Mouse (Mus musculus): ENCODE results near the gene Peli2. TPM values are rescaled to one million over a fixed set of nuclear protein-coding genes. Genes with fewer than 3 reads are reported as not detected.

The Peli2 gene
- polyA plus RNA-seq, 1 experiment from 2014 or later = 8.0 TPM

DNA sequence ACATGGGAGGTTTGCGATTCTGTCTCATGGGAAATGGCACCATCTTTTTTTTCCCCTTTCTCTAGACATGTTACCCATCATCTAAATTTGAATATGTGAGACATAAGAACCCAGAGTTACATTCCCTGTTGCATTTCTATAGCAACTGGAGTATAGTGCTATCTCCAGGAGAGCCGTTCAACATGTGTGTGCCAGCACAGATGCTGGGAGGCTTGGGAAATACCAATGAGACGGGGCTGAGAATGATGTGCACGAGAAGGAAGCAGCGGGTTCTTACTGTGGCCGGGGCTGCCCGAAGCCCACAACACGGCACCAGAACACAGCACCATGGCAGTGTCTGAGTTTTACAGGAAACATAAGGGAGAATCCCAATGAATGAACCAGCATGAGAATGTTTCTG, 29.5 kb upstream of the Peli2 start:
- H3K9ac ChIP-seq (ENCODE audit: low read depth, low read length) = no peak overlapping the region
- H3K4me3 ChIP-seq (ENCODE audit: low read length) = no peak overlapping the region
- H3K4me1 ChIP-seq (ENCODE audit: control insufficient read depth, insufficient read depth, low read depth, low read length) = no peaks in the 10 kb centered on the region
- WGBS = 83% methylated on average over 8 of the region's 8 CpGs
- H3K36me3 ChIP-seq (ENCODE audit: control insufficient read depth, insufficient read depth, low read length) = no peaks in the 10 kb centered on the region
- H3K27ac ChIP-seq (ENCODE audit: low read depth, low read length) = no peak overlapping the region
- H3K9me3 ChIP-seq (ENCODE audit: control insufficient read depth, low read length) = no peaks in the 10 kb centered on the region
- ATAC-seq = no peak
- H3K4me2 ChIP-seq (ENCODE audit: low read length) = no peak overlapping the region
- H3K27me3 ChIP-seq (replicated peaks; ENCODE audit: control insufficient read depth, insufficient read depth, low read length) = no peaks in the 10 kb centered on the region

DNA sequence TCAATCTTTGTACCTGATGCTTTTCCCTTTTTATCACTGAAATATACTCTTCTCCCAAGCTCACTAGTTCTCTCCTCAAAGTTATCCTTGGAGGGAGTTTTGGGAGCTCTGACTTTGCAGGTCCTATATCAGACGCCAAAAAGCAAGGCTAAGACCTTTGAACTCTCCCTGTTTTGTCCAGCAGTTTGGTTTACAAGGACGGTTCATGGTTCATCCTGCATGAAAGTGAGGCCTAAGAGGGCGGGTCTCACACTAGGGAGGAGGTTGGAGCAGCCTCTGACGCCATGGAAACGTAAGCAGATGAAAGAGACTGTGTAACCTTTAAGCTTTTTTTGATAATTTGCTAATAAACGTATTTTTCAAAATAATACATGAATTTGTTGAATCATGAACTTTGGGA, 22.4 kb upstream of the Peli2 start:
- no peak for ATAC-seq
- no peak overlapping the region for H3K27ac ChIP-seq (ENCODE audit: low read depth, low read length)

GRCm38 (mm10) chr14:48099354-48099753, 21.3 kb upstream of the Peli2 start:
- H3K4me1 ChIP-seq (ENCODE audit: control insufficient read depth, insufficient read depth, low read depth, low read length) = no peaks in the 10 kb centered on the region
- no peaks in the 10 kb centered on the region for H3K9me3 ChIP-seq (ENCODE audit: control insufficient read depth, low read length)
- H3K4me2 ChIP-seq (ENCODE audit: low read length) = no peak overlapping the region
- H3K4me3 ChIP-seq (ENCODE audit: low read length) = no peak overlapping the region
- WGBS = 36% methylated on average over 1 of the region's 1 CpGs
- no peak overlapping the region for H3K27ac ChIP-seq (ENCODE audit: low read depth, low read length)
- no peaks in the 10 kb centered on the region for H3K27me3 ChIP-seq (replicated peaks; ENCODE audit: control insufficient read depth, insufficient read depth, low read length)
- H3K36me3 ChIP-seq (ENCODE audit: control insufficient read depth, insufficient read depth, low read length) = no peaks in the 10 kb centered on the region
- no peak for ATAC-seq
- H3K9ac ChIP-seq (ENCODE audit: low read depth, low read length) = no peak overlapping the region

More for the DNA sequence above, 22.4 kb upstream of the Peli2 start:
- 44% methylated on average over 6 of the region's 6 CpGs for WGBS
- H3K36me3 ChIP-seq (ENCODE audit: control insufficient read depth, insufficient read depth, low read length) = no peaks in the 10 kb centered on the region
- no peaks in the 10 kb centered on the region for H3K9me3 ChIP-seq (ENCODE audit: control insufficient read depth, low read length)
- no peaks in the 10 kb centered on the region for H3K4me1 ChIP-seq (ENCODE audit: control insufficient read depth, insufficient read depth, low read depth, low read length)
- H3K4me3 ChIP-seq (ENCODE audit: low read length) = no peak overlapping the region
- H3K27me3 ChIP-seq (replicated peaks; ENCODE audit: control insufficient read depth, insufficient read depth, low read length) = no peaks in the 10 kb centered on the region
- no peak overlapping the region for H3K4me2 ChIP-seq (ENCODE audit: low read length)
- H3K9ac ChIP-seq (ENCODE audit: low read depth, low read length) = no peak overlapping the region

GRCm38 (mm10) chr14:48106453-48106852, 14.2 kb upstream of the Peli2 start:
- 86% methylated on average over 7 of the region's 7 CpGs for WGBS

DNA sequence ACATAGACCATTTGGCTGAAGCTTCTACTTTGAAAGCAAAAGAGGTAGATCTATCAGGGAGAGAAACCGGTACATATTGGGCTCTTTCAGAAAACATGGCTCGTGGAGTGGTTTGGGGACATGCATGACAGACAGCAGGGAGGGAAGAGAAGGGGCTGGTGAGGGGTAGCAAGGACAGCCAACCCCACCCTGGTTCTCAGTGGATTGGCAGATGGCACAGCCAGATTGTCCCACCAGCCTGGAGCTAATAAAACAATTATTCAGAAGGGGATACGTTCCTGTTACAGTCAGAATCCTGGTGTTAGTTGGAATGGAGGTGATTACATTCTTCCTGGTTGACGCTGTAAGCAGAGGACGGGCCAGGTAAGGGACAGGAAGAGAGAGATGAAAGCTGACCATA, 2.6 kb upstream of the Peli2 start:
- H3K9ac ChIP-seq (ENCODE audit: low read depth, low read length) = no peak overlapping the region
- 68% methylated on average over 5 of the region's 5 CpGs for WGBS
- ATAC-seq = no peak
- H3K9me3 ChIP-seq (ENCODE audit: control insufficient read depth, low read length) = no peaks in the 10 kb centered on the region
- peaks cover 12% of the 10 kb centered on the region for H3K4me1 ChIP-seq (ENCODE audit: control insufficient read depth, insufficient read depth, low read depth, low read length)
- H3K27me3 ChIP-seq (replicated peaks; ENCODE audit: control insufficient read depth, insufficient read depth, low read length) = no peaks in the 10 kb centered on the region
- H3K4me2 ChIP-seq (ENCODE audit: low read length) = no peak overlapping the region
- H3K27ac ChIP-seq (ENCODE audit: low read depth, low read length) = no peak overlapping the region
- no peak overlapping the region for H3K4me3 ChIP-seq (ENCODE audit: low read length)
- no peaks in the 10 kb centered on the region for H3K36me3 ChIP-seq (ENCODE audit: control insufficient read depth, insufficient read depth, low read length)

More at GRCm38 (mm10) chr14:48106453-48106852, 14.2 kb upstream of the Peli2 start:
- H3K27me3 ChIP-seq (replicated peaks; ENCODE audit: control insufficient read depth, insufficient read depth, low read length) = no peaks in the 10 kb centered on the region
- ATAC-seq = no peak
- no peak overlapping the region for H3K27ac ChIP-seq (ENCODE audit: low read depth, low read length)
- no peaks in the 10 kb centered on the region for H3K36me3 ChIP-seq (ENCODE audit: control insufficient read depth, insufficient read depth, low read length)
- H3K9me3 ChIP-seq (ENCODE audit: control insufficient read depth, low read length) = no peaks in the 10 kb centered on the region
- no peak overlapping the region for H3K4me3 ChIP-seq (ENCODE audit: low read length)
- H3K4me2 ChIP-seq (ENCODE audit: low read length) = no peak overlapping the region
- no peaks in the 10 kb centered on the region for H3K4me1 ChIP-seq (ENCODE audit: control insufficient read depth, insufficient read depth, low read depth, low read length)
- H3K9ac ChIP-seq (ENCODE audit: low read depth, low read length) = no peak overlapping the region

DNA sequence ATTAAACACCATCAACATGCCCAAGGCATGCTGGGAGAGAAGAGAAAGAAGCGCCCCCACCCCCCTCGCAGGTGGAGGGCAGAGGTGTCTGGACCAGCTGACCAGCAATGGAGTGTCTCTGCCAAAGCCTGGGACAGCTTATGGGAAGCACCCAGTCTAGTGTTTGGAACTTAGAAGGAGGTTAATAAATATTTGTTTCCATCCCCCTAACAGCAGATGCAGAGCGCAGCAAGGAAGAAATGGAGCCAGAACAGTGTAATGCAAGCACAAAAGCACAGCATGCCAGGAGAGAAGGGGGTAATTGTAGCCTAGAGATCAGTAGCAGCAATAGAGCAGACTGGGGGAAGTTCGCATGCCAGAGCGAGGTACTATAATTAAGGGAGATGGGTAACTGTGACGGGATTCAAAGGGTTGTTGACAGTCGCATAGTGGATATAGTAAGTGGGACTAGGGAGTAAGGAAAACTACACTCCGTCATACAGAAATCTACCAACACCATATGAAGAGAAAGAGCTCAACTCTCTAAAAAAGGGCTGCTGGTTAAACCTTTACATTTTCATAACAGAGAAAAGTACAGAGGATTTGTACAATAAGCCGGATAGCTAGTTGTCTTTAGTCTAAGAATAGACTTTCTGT, 1.5 kb upstream of the Peli2 start:
- Histone ChIP-seq H3K4me1 (ENCODE audit: control insufficient read depth, insufficient read depth, low read depth, low read length) (peaks cover 17% of the 10 kb centered on the region), H3K36me3 (ENCODE audit: control insufficient read depth, insufficient read depth, low read length) (no peaks in the 10 kb centered on the region), H3K27me3 (replicated peaks; ENCODE audit: control insufficient read depth, insufficient read depth, low read length) (no peaks in the 10 kb centered on the region), H3K4me3 (ENCODE audit: low read length) (no peak overlapping the region; the same call in 1 of the 2 replicates), H3K27ac (ENCODE audit: low read depth, low read length) (no peak overlapping the region; the same call in 1 of the 2 replicates), H3K4me2 (ENCODE audit: low read length) (peak overlapping the region; percentile 95), H3K9me3 (ENCODE audit: control insufficient read depth, low read length) (no peaks in the 10 kb centered on the region), H3K9ac (ENCODE audit: low read depth, low read length) (no peak overlapping the region)
- 3% methylated on average over 9 of the region's 9 CpGs for WGBS
- peak; percentile 35 for ATAC-seq

DNA sequence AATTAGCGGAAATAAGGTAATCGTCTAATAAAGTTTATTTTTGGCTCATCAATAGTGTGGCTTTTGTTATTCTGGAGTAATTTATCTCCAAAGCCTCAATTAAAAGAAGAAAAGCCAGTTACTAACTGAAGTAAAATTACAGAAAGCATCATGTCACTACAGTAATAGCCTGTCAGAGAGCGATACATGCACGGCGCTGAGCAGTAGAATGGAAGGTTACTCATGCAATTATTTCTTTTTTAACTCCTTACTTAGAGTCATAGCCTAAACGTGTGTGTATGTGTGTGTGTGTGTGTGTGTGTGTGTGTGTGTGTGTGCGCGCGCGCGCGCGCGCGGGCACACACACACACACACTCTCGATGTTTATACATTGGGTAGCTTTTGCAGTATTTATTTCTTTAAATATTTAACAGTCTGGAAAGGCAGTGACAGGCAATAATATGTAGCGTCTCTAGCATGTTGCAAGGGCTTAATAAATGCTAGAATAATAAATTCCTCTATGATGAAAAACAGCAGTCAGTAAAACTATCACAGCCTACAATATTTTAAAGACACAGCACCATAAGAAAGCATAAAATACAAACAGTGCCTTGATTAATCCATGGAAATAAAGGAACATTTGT, 864 bp upstream of the Peli2 start:
- no peak overlapping the region for H3K27ac ChIP-seq (ENCODE audit: low read depth, low read length)
- peak overlapping the region; percentile 95 for H3K4me2 ChIP-seq (ENCODE audit: low read length)
- WGBS = 3% methylated on average over 17 of the region's 17 CpGs
- H3K4me3 ChIP-seq (ENCODE audit: low read length) = peak overlapping the region; percentile 30
- peaks cover 21% of the 10 kb centered on the region for H3K4me1 ChIP-seq (ENCODE audit: control insufficient read depth, insufficient read depth, low read depth, low read length)
- no peaks in the 10 kb centered on the region for H3K36me3 ChIP-seq (ENCODE audit: control insufficient read depth, insufficient read depth, low read length)
- ATAC-seq = no peak
- H3K9ac ChIP-seq (ENCODE audit: low read depth, low read length) = no peak overlapping the region
- H3K9me3 ChIP-seq (ENCODE audit: control insufficient read depth, low read length) = no peaks in the 10 kb centered on the region
- no peaks in the 10 kb centered on the region for H3K27me3 ChIP-seq (replicated peaks; ENCODE audit: control insufficient read depth, insufficient read depth, low read length)

- Histone ChIP-seq H3K4me3 (ENCODE audit: low read length) (peak overlapping the region; percentile 93), H3K36me3 (ENCODE audit: control insufficient read depth, insufficient read depth, low read length) (no peaks in the 10 kb centered on the region), H3K27me3 (replicated peaks; ENCODE audit: control insufficient read depth, insufficient read depth, low read length) (no peaks in the 10 kb centered on the region), H3K4me1 (ENCODE audit: control insufficient read depth, insufficient read depth, low read depth, low read length) (peaks cover 21% of the 10 kb centered on the region), H3K27ac (ENCODE audit: low read depth, low read length) (peak overlapping the region; percentile 87; the same call in 1 of the 2 replicates), H3K9me3 (ENCODE audit: control insufficient read depth, low read length) (no peaks in the 10 kb centered on the region), H3K4me2 (ENCODE audit: low read length) (peak overlapping the region; percentile 95), H3K9ac (ENCODE audit: low read depth, low read length) (peak overlapping the region; percentile 88)
- ATAC-seq = no peak
- under 1% methylated on average over 10 of the region's 10 CpGs for WGBS
Measured at GRCm38 (mm10) chr14:48120443-48120751, 226 bp upstream of the Peli2 start.

DNA sequence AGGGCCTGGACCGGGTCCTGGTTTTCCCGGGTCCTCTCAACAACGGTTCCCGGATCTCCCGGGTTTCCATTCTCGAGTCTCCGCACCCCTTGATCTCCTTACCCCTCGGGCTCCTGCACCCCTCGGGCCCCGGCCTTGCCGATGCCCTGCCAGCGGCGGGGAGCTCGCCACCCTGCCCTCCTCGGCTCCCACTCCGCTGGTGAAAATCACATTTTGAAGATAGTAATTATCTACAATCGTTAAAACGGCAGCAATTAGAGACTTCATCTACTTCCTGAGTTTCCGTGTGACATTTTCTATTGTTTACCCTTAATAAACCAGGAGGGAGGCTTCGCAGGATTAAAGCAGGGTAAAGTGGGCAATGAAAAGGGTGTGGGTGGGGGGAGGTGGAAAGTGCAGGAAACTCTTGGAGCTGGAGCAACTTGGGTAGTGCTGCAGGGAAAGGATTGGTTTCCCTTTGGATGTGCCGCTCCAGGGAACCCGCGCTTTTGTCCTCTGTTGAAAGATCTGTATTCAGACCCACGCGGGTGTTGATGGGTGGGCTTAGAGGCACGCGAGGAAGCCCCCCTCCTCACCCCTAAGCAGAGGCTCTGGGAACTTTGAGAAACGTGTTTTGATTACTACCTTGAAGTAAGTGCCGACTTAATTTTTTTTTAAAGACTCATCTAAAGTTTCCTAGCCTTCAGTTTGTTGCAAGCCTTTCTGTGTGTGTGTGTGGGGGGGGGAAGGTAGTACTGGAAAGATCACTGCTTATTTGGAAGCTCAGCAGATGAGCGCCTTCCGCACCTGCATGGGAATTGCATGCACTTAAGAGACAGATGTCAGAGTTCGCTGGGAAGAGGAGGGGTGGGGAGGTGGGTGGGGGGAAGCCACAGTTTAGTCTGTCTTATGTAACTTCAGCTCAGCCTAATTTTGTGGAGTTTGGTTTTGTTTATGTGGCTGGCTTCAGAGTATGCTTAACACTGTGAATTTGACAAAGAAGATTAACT, 1.2 kb downstream of the Peli2 start:
- WGBS = under 1% methylated on average over 32 of the region's 32 CpGs
- Histone ChIP-seq H3K36me3 (ENCODE audit: control insufficient read depth, insufficient read depth, low read length) (no peaks in the 10 kb centered on the region), H3K4me1 (ENCODE audit: control insufficient read depth, insufficient read depth, low read depth, low read length) (peaks cover 24% of the 10 kb centered on the region)

More for the DNA sequence above, 1.2 kb downstream of the Peli2 start:
- peak overlapping the region; percentile 95 for H3K4me2 ChIP-seq (ENCODE audit: low read length)
- peak overlapping the region; percentile 88 for H3K9ac ChIP-seq (ENCODE audit: low read depth, low read length)
- H3K27me3 ChIP-seq (replicated peaks; ENCODE audit: control insufficient read depth, insufficient read depth, low read length) = no peaks in the 10 kb centered on the region
- peak; percentile 26 for ATAC-seq
- peak overlapping the region; percentile 87 for H3K27ac ChIP-seq (ENCODE audit: low read depth, low read length)
- peak overlapping the region; percentile 93 for H3K4me3 ChIP-seq (ENCODE audit: low read length)
- H3K9me3 ChIP-seq (ENCODE audit: control insufficient read depth, low read length) = no peaks in the 10 kb centered on the region

Measured in hindbrain, embryonic 16.5 days (tissue).